Mouse (Mus musculus): ENCODE measurements around the gene Ccdc9b. TPM values are rescaled to one million over a fixed set of nuclear protein-coding genes. Genes with fewer than 3 reads are reported as not detected.

Gene Ccdc9b
- total RNA-seq (2021), result 1 to 10 TPM; 2.4 to 2.6 TPM
- long read RNA-seq, partial matches to known transcripts, result 0 of 2 reads
- long read RNA-seq, other reads (novel, unspliced or antisense), result 2 of 2 reads

DNA sequence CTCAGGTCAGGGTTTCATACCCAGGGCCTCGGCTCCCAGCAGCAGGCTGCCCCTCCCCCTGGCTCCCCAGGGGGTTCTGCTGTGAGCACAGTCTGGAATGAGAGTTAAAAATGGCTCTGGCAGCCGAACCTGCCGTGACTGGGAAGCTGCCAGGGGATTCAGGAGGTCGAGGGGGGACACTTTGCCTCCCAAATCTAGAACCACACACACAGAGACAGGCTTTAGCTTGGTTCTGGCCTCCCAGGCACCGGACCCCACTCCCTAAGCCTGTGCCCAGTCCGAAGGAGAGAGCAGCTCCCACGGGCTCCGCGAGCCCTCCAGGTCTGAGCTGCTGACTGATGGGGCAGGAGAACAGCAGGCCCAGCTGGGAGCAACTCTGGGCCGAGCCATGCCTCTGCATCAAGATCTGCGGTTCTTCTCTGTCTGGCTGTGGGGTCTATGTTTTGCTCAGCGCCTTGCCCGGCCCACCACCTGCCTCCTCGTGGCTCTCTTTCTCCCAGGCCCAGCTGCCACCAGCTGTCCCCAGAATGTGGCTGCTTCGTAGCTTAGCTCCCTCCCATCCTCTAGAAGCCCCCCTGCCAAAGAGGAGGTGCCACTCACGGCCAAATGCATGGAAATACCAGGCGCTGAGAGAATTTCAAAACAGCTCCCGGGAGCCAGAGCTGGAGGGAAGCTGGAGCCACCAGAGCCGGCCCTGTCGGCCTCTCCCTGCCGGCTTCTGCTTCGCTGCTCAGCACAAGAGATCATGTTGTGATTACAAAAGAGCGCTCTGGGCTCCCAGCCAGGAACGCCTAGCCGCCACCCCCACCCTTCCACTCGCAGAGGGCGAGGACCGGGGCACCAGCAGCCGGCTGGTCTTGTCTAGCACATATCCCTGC, at the start of gene Ccdc9b:
Gene Ccdc9b, minus strand, starts transcription at position 756 of the 878 bp plus-strand sequence.
- peak; percentile 88 to 89 for DNase-seq (ENCODE audit: low spot score in 2 of 2)

GRCm38 (mm10) chr2:118810861-118811260, 48.4 kb upstream of the Ccdc9b start:
- no peak for DNase-seq (ENCODE audit: low spot score in 2 of 2)

GRCm38 (mm10) chr2:118806860-118807259, 44.4 kb upstream of the Ccdc9b start:
- peak in 1 of 2 experiments; percentile 29 for DNase-seq (ENCODE audit: low spot score in 2 of 2)

DNA sequence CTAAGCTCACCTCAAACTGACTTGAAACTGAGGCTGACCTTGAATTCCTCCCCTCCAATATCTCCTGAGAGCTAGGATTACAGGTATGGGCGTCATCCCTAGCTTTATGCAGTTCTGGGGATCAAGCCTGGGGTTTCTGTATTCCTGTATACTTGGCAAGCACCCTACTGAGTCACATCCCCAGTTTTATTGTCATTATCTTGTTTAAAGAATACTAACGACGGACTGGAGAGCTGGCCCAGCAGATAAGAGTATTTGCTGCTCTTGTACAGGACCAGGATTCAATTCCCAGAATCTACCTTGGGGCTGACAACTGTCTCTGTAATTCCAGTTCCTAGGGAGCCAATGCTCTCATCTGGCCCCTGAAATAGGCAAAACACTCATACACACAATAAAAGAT, 43.3 kb upstream of the Ccdc9b start:
- no peak for DNase-seq (ENCODE audit: low spot score in 2 of 2)

GRCm38 (mm10) chr2:118805137-118805536, 42.7 kb upstream of the Ccdc9b start:
- no peak for DNase-seq (ENCODE audit: low spot score in 2 of 2)

- no peak for DNase-seq (ENCODE audit: low spot score in 2 of 2)
These were observed 42.0 kb upstream of the Ccdc9b start for GRCm38 (mm10) chr2:118804474-118804873.

DNA sequence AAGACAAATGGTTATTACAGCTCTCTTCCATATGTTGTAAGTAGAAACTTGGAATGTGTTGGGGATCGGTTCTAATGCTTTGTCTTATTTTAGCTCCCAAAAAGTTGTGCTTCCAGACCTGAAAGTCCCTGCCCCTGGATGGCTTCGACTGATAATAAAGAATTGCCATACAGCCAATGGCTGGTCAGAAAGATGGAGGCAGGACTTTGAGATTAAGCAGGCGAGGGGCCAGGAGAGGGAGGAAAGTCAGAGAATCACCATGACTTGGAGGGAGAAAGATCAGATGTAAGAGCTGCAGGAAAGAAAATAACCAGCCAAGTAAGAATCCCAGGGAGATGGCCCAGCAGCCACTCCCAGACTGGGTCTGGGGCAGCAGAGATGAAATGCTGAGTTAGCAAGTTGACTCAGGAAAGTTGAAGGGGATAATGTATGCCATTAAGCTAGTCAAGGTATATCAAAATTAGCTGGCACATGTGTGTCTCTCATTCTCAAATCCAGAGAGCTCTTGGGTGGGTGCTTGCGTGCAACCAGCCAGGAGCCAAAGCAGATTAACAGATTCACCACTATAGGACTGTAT, 40.2 kb upstream of the Ccdc9b start:
- DNase-seq (ENCODE audit: low spot score in 2 of 2), result no peak

- no peak for DNase-seq (ENCODE audit: low spot score in 2 of 2)
These were observed 31.2 kb upstream of the Ccdc9b start for GRCm38 (mm10) chr2:118793636-118794035.

DNA sequence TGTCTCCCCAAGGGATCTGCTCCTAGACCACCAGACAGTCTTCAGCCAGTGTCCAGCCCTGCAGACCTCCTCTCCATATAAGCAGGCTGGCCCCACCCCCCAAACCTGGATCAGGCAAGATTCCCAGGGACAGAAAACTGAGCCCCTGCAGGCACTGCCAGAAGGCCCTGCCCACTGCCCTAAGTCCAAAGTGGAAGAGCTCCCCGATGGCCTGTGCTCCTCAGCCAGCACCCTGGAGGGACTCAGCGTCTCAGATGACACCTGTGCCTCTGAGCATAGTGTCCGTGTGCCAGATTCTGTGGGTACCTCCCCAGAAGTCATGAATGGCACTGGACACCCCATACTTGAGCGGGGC, 29.8 kb upstream of the Ccdc9b start:
- no peak for DNase-seq (ENCODE audit: low spot score in 2 of 2)

DNA sequence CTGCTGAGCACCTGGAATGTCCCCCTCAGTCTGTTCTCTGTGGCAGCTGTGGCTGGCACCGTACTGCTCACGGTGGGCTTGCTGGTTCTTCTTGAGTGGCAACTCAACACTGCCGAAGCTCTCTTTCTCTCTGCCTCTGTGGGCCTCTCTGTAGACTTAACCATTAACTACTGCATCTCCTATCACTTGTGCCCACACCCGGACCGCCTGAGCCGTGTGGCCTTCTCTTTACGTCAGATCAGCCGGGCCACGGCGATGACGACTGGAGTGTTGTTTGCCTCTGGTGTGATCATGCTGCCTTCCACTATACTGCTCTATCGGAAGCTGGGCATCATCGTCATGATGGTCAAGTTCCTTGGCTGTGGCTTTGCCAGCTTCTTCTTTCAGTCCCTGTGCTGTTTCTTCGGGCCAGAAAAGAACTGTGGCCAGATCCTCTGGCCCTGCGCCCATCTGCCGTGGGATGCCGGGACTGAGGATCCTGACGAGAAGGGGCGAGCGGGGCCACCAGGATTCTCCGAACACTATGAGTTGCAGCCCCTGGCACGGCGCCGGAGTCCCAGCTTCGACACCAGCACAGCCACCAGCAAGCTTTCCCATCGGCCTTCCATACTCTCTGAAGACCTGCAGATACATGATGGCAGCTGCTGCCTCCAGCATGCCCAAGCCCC, 29.3 kb upstream of the Ccdc9b start:
- DNase-seq (ENCODE audit: low spot score in 2 of 2), result no peak

DNA sequence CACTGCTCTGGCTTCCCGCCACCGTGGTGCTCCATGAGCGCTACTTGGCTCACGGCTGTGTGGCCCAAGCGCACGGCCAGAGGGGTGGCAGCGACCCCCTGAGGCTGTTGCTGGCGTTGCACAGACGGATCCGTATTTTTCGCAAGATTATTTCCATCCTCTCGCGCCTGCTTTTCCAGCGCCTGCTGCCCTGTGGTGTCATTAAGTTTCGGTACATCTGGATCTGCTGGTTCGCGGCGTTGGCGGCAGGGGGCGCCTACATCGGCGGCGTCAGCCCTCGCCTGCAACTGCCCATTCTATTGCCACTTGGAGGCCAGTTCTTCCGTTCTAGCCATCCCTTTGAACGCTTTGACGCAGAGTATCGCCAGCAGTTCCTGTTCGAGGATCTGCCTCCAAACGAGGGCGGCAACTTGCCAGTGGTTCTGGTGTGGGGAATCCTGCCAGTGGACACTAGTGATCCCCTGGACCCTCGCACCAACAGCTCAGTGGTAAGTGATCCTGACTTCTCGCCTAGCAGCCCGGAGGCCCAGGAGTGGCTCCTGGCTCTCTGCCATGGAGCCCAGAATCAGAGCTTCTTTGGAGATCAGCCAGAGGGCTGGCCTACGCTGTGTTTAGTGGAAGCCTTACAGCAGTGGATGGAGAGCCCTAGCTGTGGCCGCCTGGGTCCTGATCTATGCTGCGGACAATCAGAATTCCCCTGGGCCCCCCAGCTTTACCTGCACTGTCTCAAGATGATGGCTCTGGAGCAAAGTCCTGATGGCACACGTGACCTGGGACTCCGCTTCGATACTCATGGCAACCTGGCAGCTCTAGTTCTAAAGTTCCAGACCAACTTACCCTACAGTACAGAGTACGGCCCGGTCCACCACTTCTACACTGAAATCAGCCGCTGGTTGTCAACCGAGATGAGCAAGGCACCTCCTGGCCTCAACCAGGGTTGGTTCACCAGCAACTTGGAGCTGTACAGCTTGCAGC, 28.4 kb upstream of the Ccdc9b start:
- peak; percentile 80 to 81 for DNase-seq (ENCODE audit: low spot score in 2 of 2)

GRCm38 (mm10) chr2:118790221-118790550, 27.7 kb upstream of the Ccdc9b start:
- DNase-seq (ENCODE audit: low spot score in 2 of 2), result no peak

- peak; percentile 75 to 76 for DNase-seq (ENCODE audit: low spot score in 2 of 2)
These were observed 27.0 kb upstream of the Ccdc9b start for GRCm38 (mm10) chr2:118789501-118789900.

GRCm38 (mm10) chr2:118786525-118786924, 24.1 kb upstream of the Ccdc9b start:
- no peak for DNase-seq (ENCODE audit: low spot score in 2 of 2)

DNA sequence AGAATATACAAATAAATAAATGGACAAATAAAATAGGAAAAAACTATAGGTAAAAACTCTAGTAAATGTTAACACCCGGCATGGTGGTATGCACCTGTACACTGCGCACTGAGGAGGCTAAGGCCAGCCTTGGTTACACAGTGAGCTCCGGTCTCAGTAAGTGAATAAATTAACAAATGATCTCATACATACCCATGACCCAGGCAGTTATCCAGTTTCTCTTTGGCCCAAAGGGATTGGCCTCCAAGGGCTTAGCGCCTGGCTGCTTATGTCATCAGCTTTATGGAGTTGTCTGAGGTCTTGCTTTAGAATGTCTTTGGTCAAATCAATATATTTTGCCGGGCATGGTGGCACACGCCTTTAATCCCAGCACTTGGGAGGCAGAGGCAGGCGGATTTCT, 21.2 kb upstream of the Ccdc9b start:
- DNase-seq (ENCODE audit: low spot score in 2 of 2), result no peak

DNA sequence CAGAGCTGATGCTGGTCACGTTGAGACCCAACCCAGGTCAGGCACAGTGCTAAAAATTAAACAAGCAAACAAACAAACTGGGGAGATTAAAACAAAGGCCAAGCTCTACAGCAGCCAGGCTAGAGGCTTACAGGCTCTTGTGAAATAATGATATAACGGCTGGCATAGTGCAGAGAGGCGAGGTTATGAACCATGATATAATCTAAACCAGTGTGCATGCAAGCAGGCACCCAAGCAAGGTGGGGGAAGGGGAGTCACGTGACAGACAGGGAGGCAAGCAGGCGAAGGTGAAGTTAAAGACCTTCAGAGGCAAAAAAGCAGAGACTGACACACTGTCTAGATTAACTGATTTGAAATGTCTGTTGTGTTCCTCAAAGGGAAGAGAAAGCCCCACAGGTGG, 20.6 kb upstream of the Ccdc9b start:
- no peak for DNase-seq (ENCODE audit: low spot score in 2 of 2)

DNA sequence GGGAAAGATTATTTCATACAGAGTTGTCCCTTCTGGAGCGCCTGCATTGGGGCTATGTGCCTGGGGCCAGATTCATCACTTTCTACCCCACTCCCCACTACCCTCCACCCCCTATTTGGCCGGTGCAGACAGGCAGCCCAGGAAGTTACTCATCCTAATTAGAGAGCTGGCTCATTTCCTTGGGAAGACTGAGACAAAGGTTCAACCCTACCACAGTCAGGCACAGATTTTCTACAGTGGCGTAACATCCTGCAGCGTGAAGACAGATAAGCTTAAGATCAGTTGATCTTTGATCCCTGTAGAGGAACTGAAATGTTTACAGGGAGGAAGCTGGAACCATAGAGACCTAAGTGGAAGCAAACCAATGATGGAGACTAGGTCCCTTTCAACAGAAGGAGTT, 19.8 kb upstream of the Ccdc9b start:
- no peak for DNase-seq (ENCODE audit: low spot score in 2 of 2)

DNA sequence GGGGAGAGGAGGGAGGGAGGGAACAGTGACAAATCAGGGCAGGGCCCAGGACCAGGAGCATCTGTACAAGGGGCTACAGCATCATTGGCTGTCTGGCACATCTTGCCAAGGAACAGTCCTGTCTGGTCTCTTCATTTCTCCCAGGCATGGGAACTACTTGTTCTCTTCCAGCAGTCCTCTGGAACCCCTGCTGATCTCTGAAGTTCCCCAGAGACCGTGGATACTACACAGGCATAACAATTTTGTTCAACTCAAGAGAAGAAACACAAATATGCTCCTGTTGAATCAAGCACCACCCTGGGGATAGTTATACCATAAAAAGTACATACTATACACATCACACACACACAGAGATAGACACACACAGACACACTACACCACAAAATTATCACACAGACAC, 18.7 kb upstream of the Ccdc9b start:
- DNase-seq (ENCODE audit: low spot score in 2 of 2), result no peak

DNA sequence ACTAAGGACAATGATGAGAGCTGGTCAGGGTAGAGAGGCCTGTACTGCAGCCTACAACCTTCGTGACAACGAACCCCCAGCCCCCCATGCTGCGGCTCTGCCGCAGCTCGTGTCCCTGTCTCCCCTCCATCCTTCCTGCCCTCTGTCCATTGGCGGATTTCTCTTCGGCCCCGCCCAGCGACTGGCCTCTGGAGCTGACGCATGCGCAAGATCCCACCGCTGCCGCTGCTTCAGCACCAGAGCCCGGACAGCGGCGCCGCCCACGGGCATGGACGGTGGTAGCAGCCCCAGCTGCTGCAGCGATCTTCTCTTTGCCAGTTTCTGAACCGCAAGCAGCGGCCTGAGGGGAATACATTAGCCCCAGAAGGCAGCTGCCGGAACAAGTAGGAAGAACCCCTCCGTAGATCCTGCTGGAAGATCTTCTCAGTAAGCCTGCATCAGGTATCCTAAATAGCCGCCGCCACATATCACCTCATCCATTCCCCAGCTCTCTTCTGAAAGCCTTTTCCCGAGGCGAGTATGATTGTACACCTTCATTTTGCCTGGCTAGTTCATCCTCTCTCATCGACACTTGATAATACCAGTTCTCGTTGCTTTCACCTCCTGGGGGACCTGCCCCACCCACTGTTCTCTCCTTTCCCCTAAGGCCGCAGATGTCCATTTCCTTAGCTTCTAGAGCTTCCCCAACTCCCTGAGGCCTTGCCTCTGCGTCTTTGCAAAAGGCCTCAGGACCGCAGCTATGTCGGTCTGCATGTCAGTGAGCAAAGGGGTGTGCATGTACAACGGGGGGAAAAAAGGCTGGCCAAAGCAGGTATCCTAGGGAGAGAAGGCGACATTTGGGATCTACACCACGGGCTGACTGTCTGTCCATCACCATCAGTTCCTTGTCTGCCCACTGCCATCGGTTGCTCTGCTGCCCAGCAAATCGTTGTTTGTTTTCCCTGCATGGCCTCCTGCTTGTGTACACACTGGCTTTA, 17.3 kb upstream of the Ccdc9b start, which contains the start of gene Disp2:
Gene Disp2, plus strand, starts transcription at position 216 of the 977 bp plus-strand sequence.
- DNase-seq (ENCODE audit: low spot score in 2 of 2), result peak; percentile 93 to 97

DNA sequence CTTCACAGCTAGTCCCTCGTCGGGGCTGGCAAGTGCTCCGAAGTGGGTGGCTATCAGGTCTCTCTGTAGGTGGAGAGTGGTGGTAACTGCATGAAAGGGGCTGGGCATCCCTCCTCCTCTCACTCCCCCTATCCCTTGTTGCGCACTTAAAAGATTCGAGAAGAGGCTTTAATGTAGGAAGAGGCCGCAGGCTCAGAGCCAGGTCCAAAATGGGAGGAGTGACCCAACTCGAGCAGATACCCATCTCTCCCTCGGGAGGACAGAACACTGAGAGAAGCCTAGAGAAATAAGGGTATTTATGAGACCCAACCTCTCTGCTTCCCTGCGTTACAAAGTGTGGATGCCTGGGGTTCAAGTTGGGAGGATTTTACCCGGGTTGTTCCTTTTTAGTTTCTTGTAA, 16.6 kb upstream of the Ccdc9b start:
- DNase-seq (ENCODE audit: low spot score in 2 of 2), result no peak

Data from layer of hippocampus, postnatal 10 days (tissue).